Mouse (Mus musculus): ENCODE data around the gene Dpysl4. TPM values are rescaled to one million over a fixed set of nuclear protein-coding genes. Genes with fewer than 3 reads are reported as not detected.

The Dpysl4 gene
- polyA plus RNA-seq (2012; rRNA removed; ENCODE audit: low replicate concordance): 0.49 and 0.52 TPM in 2 replicates

GRCm38 (mm10) chr7:139085629-139086194 is at the start of gene Dpysl4:
TSS of gene Dpysl4 (plus strand) at chr7:139086001.

Other genes starting within 250 kb of the Dpysl4 start
- gene Ppp2r2d, start 239.9 kb upstream of the Dpysl4 start, polyA plus RNA-seq (2012; rRNA removed; ENCODE audit: low replicate concordance): 15.0 and 34.5 TPM in 2 replicates
- 57.9 and 106 TPM in 2 replicates for gene Mapk1ip1, start 239.7 kb upstream of the Dpysl4 start, polyA plus RNA-seq (2012; rRNA removed; ENCODE audit: low replicate concordance)
- 56.3 and 88.3 TPM in 2 replicates for gene Bnip3, start 176.5 kb upstream of the Dpysl4 start, polyA plus RNA-seq (2012; rRNA removed; ENCODE audit: low replicate concordance)
- 0.37 and 0.52 TPM in 2 replicates for gene Jakmip3, start 145.3 kb upstream of the Dpysl4 start, polyA plus RNA-seq (2012; rRNA removed; ENCODE audit: low replicate concordance)
- 13.8 and 22.5 TPM in 2 replicates for gene Lrrc27, start 127.0 kb downstream of the Dpysl4 start, polyA plus RNA-seq (2012; rRNA removed; ENCODE audit: low replicate concordance)
- gene Stk32c, start 127.3 kb downstream of the Dpysl4 start, polyA plus RNA-seq (2012; rRNA removed; ENCODE audit: low replicate concordance): 3.0 and 5.3 TPM in 2 replicates
- 13.8 and 13.9 TPM in 2 replicates for gene Pwwp2b, start 162.5 kb downstream of the Dpysl4 start, polyA plus RNA-seq (2012; rRNA removed; ENCODE audit: low replicate concordance)